Mouse (Mus musculus) lung, postnatal 0 days (tissue): ENCODE data around the gene Palld.

Source experiments
- CTCF ChIP-seq: IDR thresholded peaks from 2 replicates; pipeline ENCODE4 v1.5.1; 2016; ENCODE audit warnings: antibody characterized with exemption, mild to moderate bottlenecking
- EP300 ChIP-seq: IDR thresholded peaks from 2 replicates; pipeline ENCODE4 v1.6.1; 2016; ENCODE audit warnings: antibody characterized with exemption, mild to moderate bottlenecking, control low read depth

GRCm38 (mm10) chr8:61896742-61897141, 5.7 kb downstream of the Palld start:
- TF ChIP-seq CTCF (no peak), EP300 (no peak)
